Mouse (Mus musculus) neural tube, embryonic 13.5 days (tissue): ENCODE results near the gene Cd151. TPM values are rescaled to one million over a fixed set of nuclear protein-coding genes. Genes with fewer than 3 reads are reported as not detected.

Experiments
- ATAC-seq: fragments of 200-750 bp; cut with Nextera tagmentation; 2 replicates; pipeline ENCODE4 v1.8.0; 2017; ENCODE audit warnings: low read depth, mild to moderate bottlenecking, moderate TSS enrichment, moderate library complexity
- H3K27ac ChIP-seq: fragments of 300-500 bp; sonication (generic); replicated peaks from 2 replicates; pipeline ENCODE4 v1.5.1; 2015; ENCODE audit warnings: moderate library complexity, mild to moderate bottlenecking, inconsistent platforms
- H3K27me3 ChIP-seq: fragments of 300-500 bp; sonication (generic); 2 replicates; pipeline ENCODE4 v1.6.1; 2015; ENCODE audit warnings: mild to moderate bottlenecking, inconsistent platforms
- H3K36me3 ChIP-seq: fragments of 300-500 bp; sonication (generic); 2 replicates; pipeline ENCODE4 v1.6.1; 2015; ENCODE audit warnings: mild to moderate bottlenecking, inconsistent platforms
- H3K4me1 ChIP-seq: fragments of 300-500 bp; sonication (generic); replicated peaks from 2 replicates; pipeline ENCODE4 v1.6.1; 2015; ENCODE audit warnings: inconsistent platforms
- H3K4me2 ChIP-seq: fragments of 300-500 bp; sonication (generic); 2 replicates; pipeline ENCODE4 v1.6.1; 2015; ENCODE audit warnings: inconsistent platforms, mild to moderate bottlenecking, moderate library complexity
- H3K4me3 ChIP-seq: fragments of 300-500 bp; sonication (generic); 2 replicates; pipeline ENCODE4 v1.5.1; 2015; ENCODE audit warnings: mild to moderate bottlenecking, inconsistent platforms
- H3K9ac ChIP-seq: fragments of 300-500 bp; sonication (generic); 2 replicates; pipeline ENCODE4 v1.6.1; 2015; ENCODE audit warnings: moderate library complexity, mild to moderate bottlenecking, inconsistent platforms
- H3K9me3 ChIP-seq: fragments of 300-500 bp; sonication (generic); 2 replicates; pipeline ENCODE4 v1.6.1; 2016; ENCODE audit warnings: inconsistent platforms
- WGBS: fragments of 180-500 bp; shearing (Covaris S2); methylation state at CpG from one replicate; pipeline ENCODE4 v1.1.7; 2015; 5-methylcytosine and 5-hydroxymethylcytosine counted together
- polyA plus RNA-seq: library from polyadenylated mRNA; unstranded; fragments of >200 nt; fragmentation: Nextera tagmentation; extraction: Ambion mirVana; gene quantifications from 2 replicates; pipeline ENCODE4 v1.2.1, GENCODE M21; 2015

The Cd151 gene
- polyA plus RNA-seq, 1 experiment from 2014 or later: 22.7 TPM

DNA sequence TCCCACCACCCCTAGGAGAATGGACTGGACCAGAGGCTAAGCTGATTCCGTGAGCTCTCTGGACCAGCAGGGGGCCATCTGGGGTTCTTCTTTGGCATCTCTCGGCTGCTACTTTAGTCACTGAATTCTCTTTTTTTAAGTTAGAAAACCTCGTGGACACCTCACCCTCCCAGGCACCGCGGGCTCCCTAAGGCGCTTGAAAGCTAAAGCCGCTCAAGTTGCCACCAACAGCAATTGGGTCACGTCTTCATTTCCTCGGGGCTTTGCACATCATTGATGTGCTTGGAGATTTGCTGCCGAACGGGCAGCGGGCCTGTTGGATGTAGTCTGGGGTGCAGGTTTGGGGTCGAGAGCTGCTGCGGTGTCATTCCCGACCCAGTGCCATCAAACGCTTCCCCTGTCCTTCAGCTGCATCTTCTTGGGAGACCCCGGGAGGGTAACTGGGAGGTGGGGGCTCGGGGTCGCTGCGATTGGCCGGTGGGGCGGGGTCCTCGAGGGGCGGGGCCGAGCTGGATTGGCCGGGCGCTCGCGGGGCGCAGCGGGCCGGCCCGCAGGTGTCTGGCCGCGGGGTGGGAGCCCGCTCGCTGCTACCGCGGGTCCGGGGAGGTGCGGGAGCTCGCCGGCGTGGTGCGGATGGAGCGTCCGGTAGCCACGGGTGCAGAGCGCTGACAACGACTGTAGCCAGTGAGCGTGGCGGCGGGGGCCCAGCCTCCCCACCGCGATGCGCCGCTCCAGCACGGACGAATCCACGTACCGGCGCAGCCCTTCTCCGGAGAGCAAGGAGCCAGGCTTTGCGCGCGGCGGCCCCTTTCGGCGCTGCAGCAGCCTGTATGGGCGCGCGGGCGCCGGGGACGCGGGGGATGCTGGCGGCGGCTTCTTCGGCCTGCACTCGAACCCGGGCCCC is 14.6 kb downstream of the Cd151 start:
- WGBS: 1% methylated on average over 81 of the region's 81 CpGs
- H3K4me1 ChIP-seq: peaks cover 74% of the 10 kb centered on the region
- H3K4me2 ChIP-seq: peak overlapping the region; percentile 89
- no peaks in the 10 kb centered on the region for H3K36me3 ChIP-seq
- H3K27ac ChIP-seq: peak overlapping the region; percentile 78
- H3K9ac ChIP-seq: peak overlapping the region; percentile 80
- no peaks in the 10 kb centered on the region for H3K9me3 ChIP-seq
- peak; percentile 64 for ATAC-seq
- H3K4me3 ChIP-seq: peak overlapping the region; percentile 62
- peaks cover 31% of the 10 kb centered on the region for H3K27me3 ChIP-seq

DNA sequence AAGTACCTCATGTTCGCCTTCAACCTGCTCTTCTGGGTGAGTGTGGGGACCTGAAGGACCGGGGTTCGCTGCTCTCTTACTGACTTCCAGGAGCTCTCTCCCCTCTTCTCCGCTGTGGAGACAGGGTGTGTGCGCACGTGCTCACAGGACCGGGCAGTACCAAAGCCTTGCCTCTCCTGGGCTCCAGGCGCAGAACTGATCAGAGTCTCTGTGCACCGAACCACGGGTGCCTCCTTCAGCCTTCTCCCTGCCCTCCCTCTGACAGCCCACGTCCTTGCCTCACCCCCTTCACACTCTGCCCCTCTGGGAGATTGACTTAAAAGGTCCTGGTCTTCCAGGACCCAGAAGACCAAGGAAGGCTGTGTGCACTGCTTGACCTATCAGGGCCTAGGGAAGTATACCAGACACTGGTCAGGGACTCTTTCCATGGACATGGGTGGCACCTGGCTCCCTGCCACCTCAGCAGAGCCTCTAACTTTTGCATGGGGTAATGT is 15.4 kb downstream of the Cd151 start:
- WGBS: 8% methylated on average over 11 of the region's 11 CpGs
- peaks cover 23% of the 10 kb centered on the region for H3K27me3 ChIP-seq
- peak overlapping the region; percentile 89 for H3K4me2 ChIP-seq
- peak; percentile 21 for ATAC-seq
- peaks cover 74% of the 10 kb centered on the region for H3K4me1 ChIP-seq
- no peaks in the 10 kb centered on the region for H3K9me3 ChIP-seq
- no peaks in the 10 kb centered on the region for H3K36me3 ChIP-seq
- H3K4me3 ChIP-seq: peak overlapping the region; percentile 62
- H3K9ac ChIP-seq: peak overlapping the region; percentile 80
- H3K27ac ChIP-seq: peak overlapping the region; percentile 78

DNA sequence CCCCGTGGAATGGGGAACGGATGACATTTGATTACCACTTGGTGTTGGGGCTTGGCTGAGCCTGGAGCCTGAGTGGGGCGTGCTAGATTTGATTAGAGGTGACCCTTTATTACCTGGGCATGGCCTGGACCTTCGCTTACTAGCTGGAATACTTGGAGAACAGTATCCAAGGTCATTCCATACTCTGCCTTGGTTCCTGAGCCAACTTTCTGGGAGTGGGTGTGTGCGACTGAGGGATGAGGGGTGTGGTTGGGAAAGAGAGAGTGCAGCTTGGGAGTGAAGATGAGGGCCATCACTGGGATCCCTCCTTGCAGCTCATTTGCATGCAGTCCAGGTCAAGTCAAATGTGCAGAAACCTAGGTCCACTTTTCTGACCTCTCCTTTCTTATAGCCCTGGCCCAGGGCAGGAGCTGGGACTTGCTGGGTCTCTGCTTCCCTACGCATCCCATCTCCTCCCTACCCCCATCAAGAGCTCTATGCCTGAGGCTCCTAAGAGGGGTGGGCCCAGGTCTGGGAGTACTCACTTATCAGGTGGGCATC is 16.0 kb downstream of the Cd151 start:
- no peak for ATAC-seq
- peak overlapping the region; percentile 80 for H3K9ac ChIP-seq
- 67% methylated on average over 6 of the region's 6 CpGs for WGBS

DNA sequence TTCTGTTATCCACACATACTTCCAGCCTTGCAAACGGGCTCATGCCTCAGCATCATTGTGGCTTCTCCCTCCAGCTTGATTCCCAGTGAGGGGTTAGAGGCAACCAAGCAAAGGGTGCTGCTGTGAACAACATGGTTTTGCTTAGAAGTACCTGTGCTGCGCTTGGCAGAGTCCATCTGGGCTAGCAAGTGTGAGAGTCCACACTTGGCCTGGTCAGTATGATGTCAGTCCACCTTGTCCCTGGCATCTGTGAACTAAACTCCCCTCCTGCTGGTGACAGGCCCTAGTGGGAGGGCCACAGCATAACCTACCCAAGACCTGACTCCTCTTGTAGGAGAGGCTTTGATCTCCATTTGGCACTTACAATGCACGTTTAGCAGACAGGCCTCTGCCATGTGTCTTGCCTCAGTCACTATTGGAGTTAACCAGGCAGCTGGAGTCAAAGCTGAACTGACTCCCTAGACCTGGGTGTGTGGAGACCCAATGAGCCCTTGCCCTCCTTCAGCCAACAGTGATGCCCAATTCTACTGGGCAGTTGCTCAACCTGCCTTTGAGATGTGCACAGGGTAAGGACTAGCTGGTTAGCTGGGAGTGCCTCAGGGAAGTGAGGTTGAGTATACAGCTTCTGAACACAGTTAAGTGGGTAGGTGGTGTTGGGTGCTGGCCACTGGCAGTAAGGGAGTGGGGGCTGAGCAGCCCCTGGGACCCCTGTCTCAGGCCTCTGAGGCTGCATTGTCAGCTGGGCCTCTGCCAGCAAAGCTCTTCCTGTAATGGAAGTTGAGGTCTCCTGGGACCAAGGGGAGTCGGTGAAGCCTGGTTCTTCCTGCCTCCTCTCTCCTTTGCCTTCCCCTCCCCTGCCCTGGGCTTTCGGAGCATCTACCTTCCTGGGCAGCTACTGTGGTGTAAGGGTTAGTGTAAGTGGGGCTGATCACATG is 17.3 kb downstream of the Cd151 start:
- Histone ChIP-seq H3K36me3 (no peaks in the 10 kb centered on the region), H3K27me3 (peaks cover 14% of the 10 kb centered on the region), H3K27ac (peak overlapping the region; percentile 59), H3K9ac (no peak overlapping the region), H3K9me3 (no peaks in the 10 kb centered on the region), H3K4me1 (peaks cover 77% of the 10 kb centered on the region), H3K4me2 (peak overlapping the region; percentile 89), H3K4me3 (no peak overlapping the region)
- WGBS: 60% methylated on average over 5 of the region's 5 CpGs
- no peak for ATAC-seq

More for the DNA sequence above, 16.0 kb downstream of the Cd151 start:
- peak overlapping the region; percentile 89 for H3K4me2 ChIP-seq
- no peak overlapping the region for H3K27ac ChIP-seq
- peak overlapping the region; percentile 62 for H3K4me3 ChIP-seq
- H3K4me1 ChIP-seq: peaks cover 77% of the 10 kb centered on the region
- H3K27me3 ChIP-seq: peaks cover 17% of the 10 kb centered on the region
- no peaks in the 10 kb centered on the region for H3K9me3 ChIP-seq
- no peaks in the 10 kb centered on the region for H3K36me3 ChIP-seq

DNA sequence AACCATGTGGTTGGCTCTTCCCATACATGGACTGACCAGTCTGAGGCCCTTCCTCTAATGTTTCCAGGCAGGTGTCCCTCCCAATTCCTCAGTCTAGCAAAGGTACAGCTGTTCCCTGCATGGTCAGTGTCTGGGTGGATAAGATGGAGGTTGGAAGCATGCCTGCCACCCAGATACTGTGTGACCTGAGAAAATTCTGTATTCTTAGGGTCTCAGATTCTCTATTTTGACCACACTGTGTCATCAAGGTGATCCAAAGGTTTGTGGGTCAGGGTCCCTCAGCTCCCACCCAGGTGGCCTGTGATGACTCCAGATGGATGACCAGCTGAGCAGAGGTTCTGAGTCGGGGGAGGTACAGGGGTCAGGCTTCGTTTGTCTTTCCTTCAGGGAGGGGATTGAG is 18.0 kb downstream of the Cd151 start:
- 86% methylated on average over 2 of the region's 2 CpGs for WGBS
- Histone ChIP-seq H3K4me2 (no peak overlapping the region), H3K27me3 (peaks cover 14% of the 10 kb centered on the region), H3K4me3 (no peak overlapping the region), H3K27ac (no peak overlapping the region), H3K36me3 (no peaks in the 10 kb centered on the region), H3K9me3 (no peaks in the 10 kb centered on the region), H3K4me1 (peaks cover 76% of the 10 kb centered on the region), H3K9ac (no peak overlapping the region)
- ATAC-seq: no peak

DNA sequence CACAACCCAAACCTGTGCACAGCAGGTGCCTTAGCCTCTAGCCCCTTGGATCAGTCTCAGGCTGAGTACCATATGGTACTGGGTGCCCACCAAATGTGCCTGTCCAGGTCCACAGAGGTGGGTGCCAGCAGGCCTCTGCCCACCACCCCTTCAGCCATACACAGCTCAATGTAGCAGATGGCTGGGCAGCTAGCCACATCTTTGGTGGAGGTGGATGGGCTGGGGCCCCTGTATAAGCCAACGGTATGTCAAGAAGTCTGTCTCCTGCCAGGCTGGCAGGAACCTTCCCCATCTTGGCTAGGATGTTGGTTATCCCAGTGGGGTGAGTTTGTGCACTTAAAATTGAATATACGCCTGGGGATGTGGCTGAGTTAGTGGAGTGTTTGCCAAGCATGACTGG is 18.4 kb downstream of the Cd151 start:
- Histone ChIP-seq H3K27me3 (peaks cover 14% of the 10 kb centered on the region), H3K4me2 (no peak overlapping the region), H3K4me1 (peaks cover 72% of the 10 kb centered on the region), H3K4me3 (no peak overlapping the region), H3K36me3 (0 out of 2 replicates have a peak, but pooled peaks cover 1% of the 10 kb centered on the region), H3K27ac (no peak overlapping the region), H3K9ac (no peak overlapping the region), H3K9me3 (no peaks in the 10 kb centered on the region)
- ATAC-seq: no peak
- WGBS: 85% methylated on average over 2 of the region's 2 CpGs

DNA sequence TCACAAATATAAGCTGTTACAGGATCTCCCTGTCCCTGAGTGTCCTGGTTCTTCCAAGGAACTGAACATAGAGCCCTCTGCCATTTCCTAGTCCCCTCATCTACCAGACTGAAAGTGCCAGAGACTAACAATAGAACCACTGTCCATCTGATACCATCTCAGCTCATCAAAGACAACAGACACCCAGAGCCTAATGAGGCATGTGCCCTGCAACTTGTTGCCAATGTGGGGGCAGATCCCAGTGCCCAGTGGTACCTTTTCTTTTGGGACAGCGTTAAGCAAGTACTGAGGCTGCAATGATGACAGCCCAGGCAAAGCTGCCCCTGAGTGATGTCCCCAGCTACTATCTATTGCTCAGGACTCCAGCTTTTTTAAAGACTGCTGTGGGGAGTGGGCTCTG is 19.0 kb downstream of the Cd151 start:
- H3K4me2 ChIP-seq: no peak overlapping the region
- WGBS: 87% methylated on average over 1 of the region's 1 CpGs
- H3K9ac ChIP-seq: no peak overlapping the region
- H3K4me3 ChIP-seq: no peak overlapping the region
- H3K27me3 ChIP-seq: peaks cover 14% of the 10 kb centered on the region
- H3K4me1 ChIP-seq: peaks cover 66% of the 10 kb centered on the region
- H3K27ac ChIP-seq: no peak overlapping the region
- ATAC-seq: no peak
- H3K9me3 ChIP-seq: no peaks in the 10 kb centered on the region
- H3K36me3 ChIP-seq: peaks cover 4% of the 10 kb centered on the region; the same call in 1 of the 2 replicates

DNA sequence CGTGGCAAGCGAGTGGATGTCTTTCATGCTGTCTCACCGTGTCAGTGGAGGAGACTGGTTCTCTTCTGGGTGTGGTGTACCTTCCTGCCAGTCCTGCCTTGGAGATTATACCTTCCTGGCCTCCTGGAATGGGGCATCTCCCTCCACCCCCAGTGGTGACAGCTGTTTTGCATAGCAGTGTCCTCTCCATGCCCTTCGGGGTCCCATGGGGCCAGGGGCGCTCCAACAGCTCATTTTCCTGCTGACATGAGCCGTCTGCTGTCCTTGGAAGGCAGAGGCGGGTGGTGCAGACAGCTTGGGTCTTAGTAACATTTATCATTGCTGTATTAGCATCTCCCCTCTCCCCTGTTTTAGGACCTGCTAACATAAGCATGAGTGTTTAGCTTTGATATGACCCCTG is 19.9 kb downstream of the Cd151 start:
- Histone ChIP-seq H3K27ac (peak overlapping the region; percentile 52; the same call in 1 of the 2 replicates), H3K9ac (0 out of 2 replicates have a peak overlapping the region, but pooled peaks have one; percentile 36), H3K9me3 (no peaks in the 10 kb centered on the region)

DNA sequence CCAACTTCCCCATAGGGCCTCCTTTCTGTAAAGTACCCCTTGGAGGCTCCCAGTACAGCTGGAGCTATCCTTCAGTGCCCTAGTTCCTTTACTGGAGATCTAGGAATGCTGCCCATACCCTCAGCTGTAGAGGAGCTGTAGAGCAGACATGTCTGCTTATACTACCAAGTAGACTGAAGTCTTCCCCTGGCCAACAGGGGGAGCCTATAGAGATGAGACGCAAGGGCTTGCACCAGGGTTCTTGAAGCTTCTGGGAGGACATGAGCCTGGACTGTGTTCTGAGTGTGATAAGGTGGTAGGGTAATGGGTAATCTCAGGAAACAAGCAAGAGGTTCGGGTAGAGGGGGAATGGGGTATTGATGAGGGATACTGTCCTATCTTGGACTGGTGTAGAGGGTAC is 24.0 kb downstream of the Cd151 start:
- peaks cover 41% of the 10 kb centered on the region for H3K36me3 ChIP-seq
- no peaks in the 10 kb centered on the region for H3K27me3 ChIP-seq
- H3K9ac ChIP-seq: no peak overlapping the region
- ATAC-seq: no peak
- peaks cover 19% of the 10 kb centered on the region for H3K4me1 ChIP-seq
- no peak overlapping the region for H3K27ac ChIP-seq
- H3K9me3 ChIP-seq: no peaks in the 10 kb centered on the region
- H3K4me2 ChIP-seq: no peak overlapping the region
- 88% methylated on average over 2 of the region's 2 CpGs for WGBS
- H3K4me3 ChIP-seq: no peak overlapping the region

More for the DNA sequence above, 19.9 kb downstream of the Cd151 start:
- Histone ChIP-seq H3K4me1 (peaks cover 58% of the 10 kb centered on the region), H3K36me3 (peaks cover 13% of the 10 kb centered on the region), H3K4me2 (no peak overlapping the region), H3K27me3 (peaks cover 14% of the 10 kb centered on the region), H3K4me3 (no peak overlapping the region)
- whole genome bisulfite sequencing: 57% methylated on average over 7 of the region's 7 CpGs
- ATAC-seq: no peak

DNA sequence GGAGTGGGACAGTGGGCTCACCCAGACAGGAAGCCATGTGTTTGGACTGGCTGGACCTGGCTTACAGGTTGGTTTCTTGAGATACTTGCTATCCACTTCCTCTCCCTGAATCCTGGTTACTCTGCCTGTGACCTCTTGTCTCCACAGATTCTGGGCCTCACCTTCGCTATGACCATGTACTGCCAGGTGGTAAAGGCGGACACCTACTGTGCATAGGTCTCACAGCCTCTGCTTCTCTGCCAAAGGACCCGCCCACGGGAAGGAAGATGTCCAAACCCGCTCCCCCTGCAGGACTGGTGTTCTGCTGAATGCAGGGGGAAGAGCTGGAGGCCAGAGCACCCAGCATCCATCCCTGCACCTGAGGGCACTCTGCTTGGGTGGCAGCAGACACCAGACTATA is 25.5 kb downstream of the Cd151 start:
- Histone ChIP-seq H3K27ac (no peak overlapping the region), H3K9me3 (no peaks in the 10 kb centered on the region), H3K4me2 (no peak overlapping the region), H3K9ac (no peak overlapping the region), H3K4me1 (peaks cover 3% of the 10 kb centered on the region; the same call in 1 of the 2 replicates), H3K27me3 (no peaks in the 10 kb centered on the region), H3K36me3 (peaks cover 53% of the 10 kb centered on the region), H3K4me3 (no peak overlapping the region)
- WGBS: 91% methylated on average over 5 of the region's 5 CpGs
- no peak for ATAC-seq

DNA sequence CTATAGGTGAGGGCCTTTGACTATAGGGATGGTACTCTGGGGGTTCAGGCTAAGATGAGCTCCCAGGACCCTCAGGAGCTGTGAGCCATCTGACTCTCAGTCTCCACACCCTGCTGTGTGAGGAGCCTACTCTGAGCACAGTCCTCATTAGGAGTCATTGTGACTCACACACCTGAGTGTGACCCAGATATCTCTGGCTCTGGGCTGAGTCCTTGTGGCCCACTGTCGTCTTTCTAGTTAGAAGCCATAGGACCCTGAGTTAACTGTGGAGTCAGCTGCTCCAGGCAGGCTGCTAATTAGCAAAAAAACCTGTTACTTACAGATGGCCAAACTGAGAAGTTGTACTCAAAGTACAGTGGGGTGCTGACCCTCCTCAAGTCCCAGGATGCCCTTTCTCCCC is 26.5 kb downstream of the Cd151 start:
- 91% methylated on average over 1 of the region's 1 CpGs for WGBS
- H3K4me1 ChIP-seq: no peaks in the 10 kb centered on the region
- H3K4me3 ChIP-seq: no peak overlapping the region
- H3K4me2 ChIP-seq: no peak overlapping the region
- no peak for ATAC-seq
- H3K36me3 ChIP-seq: peaks cover 58% of the 10 kb centered on the region
- H3K27ac ChIP-seq: no peak overlapping the region
- H3K27me3 ChIP-seq: no peaks in the 10 kb centered on the region
- H3K9ac ChIP-seq: no peak overlapping the region
- no peaks in the 10 kb centered on the region for H3K9me3 ChIP-seq
